Mouse (Mus musculus) right cerebral cortex, postnatal 14 days (tissue): Measurements from ENCODE around the gene Nrd1.

ENCODE experiments used
- DNase-seq: peaks from one replicate; pipeline ENCODE4 v3.0.0; 2022

The Nrd1 gene

GRCm38 (mm10) chr4:109029857-109030256 lies 29.4 kb downstream of the Nrd1 start:
- no peak for DNase-seq

GRCm38 (mm10) chr4:109030266-109030665 lies 29.8 kb downstream of the Nrd1 start:
- no peak for DNase-seq

- DNase-seq, result peak; percentile 59
These were observed 35.9 kb downstream of the Nrd1 start for GRCm38 (mm10) chr4:109036327-109036726.

- DNase-seq, result no peak
These were observed 42.3 kb downstream of the Nrd1 start for GRCm38 (mm10) chr4:109042739-109043138.

GRCm38 (mm10) chr4:109043294-109043693 lies 42.8 kb downstream of the Nrd1 start:
- no peak for DNase-seq

GRCm38 (mm10) chr4:109043756-109044155 lies 43.3 kb downstream of the Nrd1 start:
- DNase-seq, result no peak

GRCm38 (mm10) chr4:109048258-109048657 lies 47.8 kb downstream of the Nrd1 start:
- DNase-seq, result no peak

- no peak for DNase-seq
These were observed 51.8 kb downstream of the Nrd1 start for GRCm38 (mm10) chr4:109052282-109052681.

GRCm38 (mm10) chr4:109054003-109054402 lies 53.5 kb downstream of the Nrd1 start:
- no peak for DNase-seq

GRCm38 (mm10) chr4:109056351-109056750 lies 55.9 kb downstream of the Nrd1 start:
- DNase-seq, result no peak

- no peak for DNase-seq
These were observed 57.2 kb downstream of the Nrd1 start for GRCm38 (mm10) chr4:109057640-109058039.

- DNase-seq, result no peak
These were observed 58.9 kb downstream of the Nrd1 start for GRCm38 (mm10) chr4:109059255-109059821.

- no peak for DNase-seq
These were observed 64.5 kb downstream of the Nrd1 start for GRCm38 (mm10) chr4:109064941-109065340.

- no peak for DNase-seq
These were observed 65.3 kb downstream of the Nrd1 start for GRCm38 (mm10) chr4:109065714-109066113.

GRCm38 (mm10) chr4:109072891-109073290 lies 72.4 kb downstream of the Nrd1 start:
- DNase-seq, result no peak

- no peak for DNase-seq
These were observed 72.8 kb downstream of the Nrd1 start for GRCm38 (mm10) chr4:109073296-109073695.

- DNase-seq, result no peak
These were observed 78.5 kb downstream of the Nrd1 start for GRCm38 (mm10) chr4:109078941-109079340.

GRCm38 (mm10) chr4:109079676-109080075 lies 79.2 kb downstream of the Nrd1 start:
- DNase-seq, result no peak

GRCm38 (mm10) chr4:109080118-109080517 lies 79.7 kb downstream of the Nrd1 start:
- DNase-seq, result no peak

GRCm38 (mm10) chr4:109089171-109089570 lies 88.7 kb downstream of the Nrd1 start:
- no peak for DNase-seq

GRCm38 (mm10) chr4:109089999-109090398 lies 89.5 kb downstream of the Nrd1 start:
- DNase-seq, result no peak

- DNase-seq, result no peak
These were observed 90.9 kb downstream of the Nrd1 start for GRCm38 (mm10) chr4:109091241-109091777.

GRCm38 (mm10) chr4:109092344-109092743 lies 91.9 kb downstream of the Nrd1 start:
- DNase-seq, result no peak

GRCm38 (mm10) chr4:109094269-109094668 lies 93.8 kb downstream of the Nrd1 start:
- no peak for DNase-seq

- no peak for DNase-seq
These were observed 98.4 kb downstream of the Nrd1 start for GRCm38 (mm10) chr4:109098861-109099260.
